Mouse (Mus musculus): ENCODE data around the gene Synj2.
A peak's percentile ranks its signal among the peaks of the same experiment; 100 is the strongest.

The Synj2 gene

DNA sequence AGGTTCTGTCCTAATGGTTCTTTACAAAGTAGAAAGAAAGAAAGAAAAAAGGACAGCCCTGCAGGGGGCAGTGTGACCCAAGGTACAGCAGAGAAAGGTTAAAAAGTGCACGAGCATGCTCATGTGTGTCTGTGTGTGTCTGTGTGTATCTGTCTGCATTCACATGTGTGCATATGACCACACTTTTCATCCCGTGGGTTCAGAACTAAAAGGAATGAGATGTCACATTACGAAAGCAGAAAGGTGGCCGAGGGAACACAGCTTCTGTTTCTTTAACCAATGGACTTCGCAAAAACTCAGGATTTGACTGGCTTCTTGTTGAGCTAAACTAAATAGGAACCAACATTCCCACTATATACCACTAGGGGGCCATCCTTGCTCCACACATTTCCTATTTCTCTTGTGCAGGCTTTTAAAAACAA is 113.9 kb downstream of the Synj2 start:
- Histone ChIP-seq H3K27me3 (ENCODE audit: control insufficient read depth, insufficient read depth, low read length, poor library complexity, severe bottlenecking) (no peaks in the 10 kb centered on the region), H3K36me3 (ENCODE audit: control insufficient read depth, insufficient read depth, low read length, poor library complexity, severe bottlenecking) (0 out of 2 replicates have a peak, but pooled peaks cover 2% of the 10 kb centered on the region)
- peak; percentile 66 for DNase-seq (ENCODE audit: low read depth, low spot score)

DNA sequence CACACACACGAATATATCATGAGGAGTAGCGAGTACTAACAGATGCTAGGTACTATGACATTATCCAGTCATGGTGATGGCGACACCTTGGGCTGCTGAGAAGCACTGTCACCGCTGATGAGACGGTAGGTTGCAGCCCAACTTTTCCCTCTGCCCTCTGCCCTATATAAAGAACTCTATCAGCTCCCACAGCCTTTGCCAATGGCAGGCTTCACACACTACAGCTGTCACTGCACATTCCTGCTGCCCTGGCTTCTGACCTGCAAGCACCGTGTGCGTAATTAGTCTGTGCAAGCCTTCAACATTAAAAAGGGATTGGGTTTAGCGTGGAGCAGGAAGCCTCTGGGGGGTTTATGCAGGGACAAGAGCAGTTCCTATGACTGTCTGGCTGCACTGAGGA is 121.7 kb downstream of the Synj2 start:
- H3K27me3 ChIP-seq (ENCODE audit: control insufficient read depth, insufficient read depth, low read length, poor library complexity, severe bottlenecking): no peaks in the 10 kb centered on the region
- no peaks in the 10 kb centered on the region for H3K36me3 ChIP-seq (ENCODE audit: control insufficient read depth, insufficient read depth, low read length, poor library complexity, severe bottlenecking)
- DNase-seq (ENCODE audit: low read depth, low spot score): no peak

GRCm38 (mm10) chr17:6063532-6063931 is 122.5 kb downstream of the Synj2 start:
- DNase-seq (ENCODE audit: low read depth, low spot score): no peak
- H3K36me3 ChIP-seq (ENCODE audit: control insufficient read depth, insufficient read depth, low read length, poor library complexity, severe bottlenecking): no peaks in the 10 kb centered on the region

GRCm38 (mm10) chr17:6066021-6066420 is 124.9 kb downstream of the Synj2 start:
- Histone ChIP-seq H3K36me3 (ENCODE audit: control insufficient read depth, insufficient read depth, low read length, poor library complexity, severe bottlenecking) (no peaks in the 10 kb centered on the region), H3K27me3 (ENCODE audit: control insufficient read depth, insufficient read depth, low read length, poor library complexity, severe bottlenecking) (no peaks in the 10 kb centered on the region)
- no peak for DNase-seq (ENCODE audit: low read depth, low spot score)

More at GRCm38 (mm10) chr17:6063532-6063931, 122.5 kb downstream of the Synj2 start:
- H3K27me3 ChIP-seq (ENCODE audit: control insufficient read depth, insufficient read depth, low read length, poor library complexity, severe bottlenecking): no peaks in the 10 kb centered on the region

DNA sequence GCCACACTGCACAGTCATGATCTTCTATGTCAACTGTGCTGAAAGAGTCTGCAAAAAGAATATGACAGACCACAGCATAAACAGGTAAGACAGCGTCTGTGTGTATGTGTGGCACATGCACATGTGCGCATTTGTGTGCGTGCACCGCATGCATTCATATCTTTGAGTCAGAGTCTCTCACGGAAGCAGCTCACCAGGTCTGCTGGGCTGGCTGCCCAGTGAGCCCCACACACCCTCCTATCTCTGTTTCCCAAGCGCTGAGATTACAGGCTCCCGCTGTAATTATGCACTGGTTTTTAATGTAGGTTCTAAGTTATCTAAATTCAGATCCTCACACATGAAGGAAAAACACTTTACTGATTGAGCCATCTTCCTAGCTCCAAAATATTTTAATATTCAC is 126.5 kb downstream of the Synj2 start:
- no peaks in the 10 kb centered on the region for H3K27me3 ChIP-seq (ENCODE audit: control insufficient read depth, insufficient read depth, low read length, poor library complexity, severe bottlenecking)
- no peak for DNase-seq (ENCODE audit: low read depth, low spot score)
- no peaks in the 10 kb centered on the region for H3K36me3 ChIP-seq (ENCODE audit: control insufficient read depth, insufficient read depth, low read length, poor library complexity, severe bottlenecking)

DNA sequence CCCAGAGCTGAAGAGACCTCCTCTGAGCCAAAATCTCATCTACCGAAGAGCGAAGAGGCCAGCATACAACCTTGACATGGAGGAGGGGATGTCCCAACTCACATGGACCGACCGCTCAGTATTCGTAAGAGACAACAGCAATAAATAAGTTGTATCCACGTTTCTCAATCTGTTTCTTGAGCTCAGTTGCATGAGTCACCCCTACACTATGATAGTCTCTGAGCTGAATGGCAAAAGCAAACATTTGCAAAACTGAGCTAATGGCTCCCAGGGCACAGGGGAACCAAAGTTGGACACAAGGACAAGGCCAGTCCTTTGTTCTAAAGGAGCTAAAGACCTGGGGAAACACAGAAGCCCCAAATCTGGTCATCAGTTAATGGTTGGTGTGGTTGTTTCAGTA is 128.8 kb downstream of the Synj2 start:
- Histone ChIP-seq H3K27me3 (ENCODE audit: control insufficient read depth, insufficient read depth, low read length, poor library complexity, severe bottlenecking) (no peaks in the 10 kb centered on the region), H3K36me3 (ENCODE audit: control insufficient read depth, insufficient read depth, low read length, poor library complexity, severe bottlenecking) (no peaks in the 10 kb centered on the region)
- no peak for DNase-seq (ENCODE audit: low read depth, low spot score)

- no peaks in the 10 kb centered on the region for H3K36me3 ChIP-seq (ENCODE audit: control insufficient read depth, insufficient read depth, low read length, poor library complexity, severe bottlenecking)
- H3K27me3 ChIP-seq (ENCODE audit: control insufficient read depth, insufficient read depth, low read length, poor library complexity, severe bottlenecking): no peaks in the 10 kb centered on the region
- no peak for DNase-seq (ENCODE audit: low read depth, low spot score)
Measured at GRCm38 (mm10) chr17:6073405-6073804, 132.3 kb downstream of the Synj2 start.

DNA sequence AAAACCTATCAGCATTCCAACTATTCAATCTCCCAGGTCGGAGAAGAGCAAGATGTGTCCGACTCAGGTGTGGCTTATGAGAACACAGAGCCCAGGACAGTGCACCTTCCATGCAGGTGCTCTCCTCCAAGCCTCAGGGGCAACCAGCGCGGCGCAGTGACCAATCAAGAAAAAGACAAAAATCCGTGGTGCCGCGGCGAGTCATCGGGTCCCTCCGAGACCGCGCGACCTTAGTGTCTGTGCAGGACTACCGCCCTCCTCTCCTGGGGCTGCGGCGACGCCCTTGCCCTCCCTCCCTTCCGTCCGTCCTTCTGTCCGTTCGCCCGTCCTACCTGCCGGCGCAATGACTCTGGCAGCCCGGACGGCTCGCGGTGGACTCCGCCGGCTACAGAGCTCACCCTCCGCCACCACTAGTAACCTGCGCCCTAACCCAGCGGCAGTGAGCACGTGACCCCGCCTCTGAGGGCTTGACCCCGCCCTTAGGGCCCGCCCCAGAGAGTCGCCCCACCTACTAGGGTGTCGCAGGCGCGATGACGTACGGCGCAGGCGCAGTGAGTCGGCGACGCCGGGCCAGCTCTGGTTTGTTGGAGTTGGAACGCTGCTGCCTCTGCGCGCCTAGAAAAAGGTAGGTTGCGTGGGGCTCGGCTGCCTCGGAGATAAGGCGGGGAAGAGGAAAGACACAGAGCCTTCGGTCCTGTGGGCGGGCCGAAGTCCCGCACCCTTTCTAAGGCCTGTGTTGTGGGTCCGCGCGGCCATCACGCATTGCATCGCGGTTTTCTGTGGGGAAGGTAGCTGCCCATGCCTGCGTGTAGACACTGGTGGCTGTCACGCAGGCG is 138.4 kb downstream of the Synj2 start, which contains the start of the genes Serac1 and Gtf2h5:
Gene Serac1 (minus strand): TSS at position 455 of the 836 bp plus-strand sequence.
Gene Gtf2h5 (plus strand): TSS at position 500 of the 836 bp plus-strand sequence.
- peak; percentile 98 for DNase-seq (ENCODE audit: low read depth, low spot score)
- peaks cover 2% of the 10 kb centered on the region; the same call in 1 of the 2 replicates for H3K36me3 ChIP-seq (ENCODE audit: control insufficient read depth, insufficient read depth, low read length, poor library complexity, severe bottlenecking)
- H3K27me3 ChIP-seq (ENCODE audit: control insufficient read depth, insufficient read depth, low read length, poor library complexity, severe bottlenecking): no peaks in the 10 kb centered on the region

GRCm38 (mm10) chr17:6083323-6083890 is 142.3 kb downstream of the Synj2 start:
- no peaks in the 10 kb centered on the region for H3K27me3 ChIP-seq (ENCODE audit: control insufficient read depth, insufficient read depth, low read length, poor library complexity, severe bottlenecking)
- peaks cover 3% of the 10 kb centered on the region for H3K36me3 ChIP-seq (ENCODE audit: control insufficient read depth, insufficient read depth, low read length, poor library complexity, severe bottlenecking)
- no peak for DNase-seq (ENCODE audit: low read depth, low spot score)

- Histone ChIP-seq H3K27me3 (ENCODE audit: control insufficient read depth, insufficient read depth, low read length, poor library complexity, severe bottlenecking) (no peaks in the 10 kb centered on the region), H3K36me3 (ENCODE audit: control insufficient read depth, insufficient read depth, low read length, poor library complexity, severe bottlenecking) (no peaks in the 10 kb centered on the region)
- DNase-seq (ENCODE audit: low read depth, low spot score): no peak
Measured at GRCm38 (mm10) chr17:6091604-6092003, 150.5 kb downstream of the Synj2 start.

Data from splenic B cell, adult 2 months (primary cell).